9 mouse cellular contexts compared by ENCODE assay signal in the genomic region with DNA sequence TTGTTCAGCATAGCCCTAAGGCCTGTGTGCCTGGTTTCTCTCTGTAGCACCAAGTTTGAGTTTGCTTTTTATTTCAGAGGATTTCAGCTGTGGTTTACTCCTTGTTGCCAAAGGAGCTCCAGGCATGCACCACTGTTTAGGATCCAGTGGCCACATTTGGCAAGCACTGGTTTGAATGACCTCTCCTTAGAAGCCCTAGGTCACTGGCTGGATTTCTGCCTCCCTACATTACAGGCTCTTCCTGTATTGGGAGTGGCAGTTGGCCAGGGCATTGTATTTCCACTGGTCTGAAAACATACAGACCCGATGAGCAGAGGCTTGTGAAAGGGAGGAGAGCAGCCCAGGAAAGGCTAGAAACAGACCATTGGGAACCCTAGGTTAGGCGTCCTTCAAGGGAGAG.
DNase-seq lines count a peak whose midpoint lies in the region; ATAC-seq lines count a peak whose summit lies in the region.
"Had no signal": no experiment of that assay in that cellular context is flagged by ENCODE, and none has a peak within 500 bp of the region (broad histone marks: within the 10 kb centered on the region; RNA-seq: fewer than 3 reads in every experiment).

No protein-coding gene starts in this region.

- no peak overlapping the region for H3K9ac ChIP-seq in intestine, embryonic 16.5 days (ENCODE audit: low read depth, low read length)

- 0 out of 2 replicates have a peak overlapping the region, but pooled peaks have one; percentile 7 for H3K27ac ChIP-seq in intestine, embryonic 16.5 days (ENCODE audit: low read length)

- no peaks in the 10 kb centered on the region for H3K36me3 ChIP-seq in intestine, embryonic 16.5 days (ENCODE audit: control insufficient read depth, insufficient read depth, low read length)

- intact Hi-C loops in gastrocnemius, postnatal 36 days (cut with DNase I) = no loop called here
- intact Hi-C loops in left cerebral cortex, postnatal 36 days (cut with DNase I) = loop anchor here (10.0 kb wide), 1 partner anchor 146 kb away; no protein-coding TSS in a partner anchor

- DNase-seq in gastrocnemius, adult 18-20 months (ENCODE audit: low spot score) = peak; percentile 56
- no peak for DNase-seq in gastrocnemius, postnatal 25 days
- DNase-seq in gastrocnemius, postnatal 36 days = peak; percentile 32 to 43
- DNase-seq in lung, postnatal 4 days = peak; percentile 30 to 44
- no peak for DNase-seq in left cerebral cortex, adult 11 months (ENCODE audit: low spot score)
- no peak for DNase-seq in left cerebral cortex, postnatal 36 days (ENCODE audit: low spot score in 2 of 2)
- DNase-seq in left cerebral cortex, adult 9 months (ENCODE audit: low spot score in 2 of 2) = no peak
- DNase-seq: left cerebral cortex, postnatal 4 days had no signal

- H3K4me2 ChIP-seq in intestine, embryonic 16.5 days (ENCODE audit: low read depth, low read length) = no peak overlapping the region

- H3K4me1 ChIP-seq in intestine, embryonic 16.5 days (ENCODE audit: control insufficient read depth, insufficient read depth, low read length) = peaks cover 10% of the 10 kb centered on the region

- no peaks in the 10 kb centered on the region for H3K27me3 ChIP-seq in intestine, embryonic 16.5 days (replicated peaks; ENCODE audit: control insufficient read depth, insufficient read depth, low read length)

- H3K9me3 ChIP-seq in intestine, embryonic 16.5 days (ENCODE audit: control insufficient read depth, low read length) = no peaks in the 10 kb centered on the region

- no peak overlapping the region for H3K4me3 ChIP-seq in intestine, embryonic 16.5 days (ENCODE audit: low read length)

- WGBS in intestine, embryonic 16.5 days = 61% methylated on average over 2 of the region's 2 CpGs

- ATAC-seq in intestine, embryonic 16.5 days = no peak

Comparison
In these comparisons a context has a peak if more than half of its experiments do, and no peak if none do; other contexts are left out.
1. DNase-seq: peak in gastrocnemius, adult 18-20 months (single experiment), gastrocnemius, postnatal 36 days (2 of 2) and lung, postnatal 4 days (2 of 2); none in gastrocnemius, postnatal 25 days (single experiment), left cerebral cortex, adult 11 months (single experiment), left cerebral cortex, postnatal 36 days (0 of 2) and left cerebral cortex, adult 9 months (0 of 2).